Mouse (Mus musculus) kidney, embryonic 16.5 days (tissue): ENCODE measurements at regions not wholly inside any gene's neighbourhood (a gene's known extent, or its start where the extent isn't known, plus 50 kb on each side); places are given as distances from the start of the nearest gene placed in this dataset.

Source experiments
- ATAC-seq: fragments of 200-750 bp; cut with Nextera tagmentation; 2 replicates; pipeline ENCODE4 v1.8.0; 2017; ENCODE audit warnings: moderate TSS enrichment; ENCODE audit not compliant: low FRiP score, low TSS enrichment
- H3K27ac ChIP-seq: fragments of 300-500 bp; sonication (generic); 2 replicates; pipeline ENCODE4 v1.5.1; 2014; ENCODE audit warnings: low read length
- H3K27me3 ChIP-seq: fragments of 300-500 bp; sonication (generic); 2 replicates; pipeline ENCODE4 v1.6.1; 2014; ENCODE audit warnings: low read length, control low read depth, mixed read lengths; ENCODE audit not compliant: insufficient read depth
- H3K36me3 ChIP-seq: fragments of 300-500 bp; sonication (generic); 2 replicates; pipeline ENCODE4 v1.6.1; 2014; ENCODE audit warnings: low read length, control low read depth, mixed read lengths; ENCODE audit not compliant: insufficient read depth
- H3K4me1 ChIP-seq: fragments of 300-500 bp; sonication (generic); 2 replicates; pipeline ENCODE4 v1.6.1; 2014; ENCODE audit warnings: low read length, control low read depth, mixed read lengths; ENCODE audit not compliant: insufficient read depth
- H3K4me2 ChIP-seq: fragments of 300-500 bp; sonication (generic); replicated peaks from 2 replicates; pipeline ENCODE4 v1.6.1; 2014; ENCODE audit warnings: low read depth, low read length
- H3K4me3 ChIP-seq: fragments of 300-500 bp; sonication (generic); 2 replicates; pipeline ENCODE4 v1.5.1; 2014; ENCODE audit warnings: mild to moderate bottlenecking, low read length
- H3K9ac ChIP-seq: fragments of 300-500 bp; sonication (generic); replicated peaks from 2 replicates; pipeline ENCODE4 v1.6.1; 2014; ENCODE audit warnings: low read length
- H3K9me3 ChIP-seq: fragments of 300-500 bp; sonication (generic); 2 replicates; pipeline ENCODE4 v1.6.1; 2016; ENCODE audit warnings: low read length, control low read depth
- WGBS: fragments of 180-500 bp; shearing (Covaris S2); extraction: QIAGEN DNeasy Blood & Tissue Kit; methylation state at CpG from one replicate; pipeline ENCODE4 v1.1.7; 2014; 5-methylcytosine and 5-hydroxymethylcytosine counted together

GRCm38 (mm10) chrX:158236206-158236605, 193.1 kb upstream of the Cnksr2 start:
- H3K27ac ChIP-seq, result no peak overlapping the region
- WGBS, result 37% methylated on average over 5 of the region's 5 CpGs
- no peak overlapping the region for H3K9ac ChIP-seq
- no peak for ATAC-seq
- no peaks in the 10 kb centered on the region for H3K9me3 ChIP-seq
- H3K4me2 ChIP-seq, result no peak overlapping the region
- no peaks in the 10 kb centered on the region for H3K36me3 ChIP-seq
- H3K27me3 ChIP-seq, result no peaks in the 10 kb centered on the region
- H3K4me3 ChIP-seq, result no peak overlapping the region
- H3K4me1 ChIP-seq, result no peaks in the 10 kb centered on the region

GRCm38 (mm10) chrX:158209167-158209566, 166.1 kb upstream of the Cnksr2 start:
- no peaks in the 10 kb centered on the region for H3K9me3 ChIP-seq
- H3K4me1 ChIP-seq, result no peaks in the 10 kb centered on the region
- no peak overlapping the region for H3K4me2 ChIP-seq
- no peak overlapping the region for H3K27ac ChIP-seq
- WGBS, result 62% methylated on average over 2 of the region's 2 CpGs
- no peaks in the 10 kb centered on the region for H3K36me3 ChIP-seq
- no peak overlapping the region for H3K9ac ChIP-seq
- H3K4me3 ChIP-seq, result no peak overlapping the region
- no peak for ATAC-seq
- H3K27me3 ChIP-seq, result no peaks in the 10 kb centered on the region

- no peak overlapping the region for H3K27ac ChIP-seq
- H3K9ac ChIP-seq, result no peak overlapping the region
- no peak overlapping the region for H3K4me3 ChIP-seq
- no peaks in the 10 kb centered on the region for H3K27me3 ChIP-seq
- ATAC-seq, result no peak
- no peaks in the 10 kb centered on the region for H3K36me3 ChIP-seq
- no peak overlapping the region for H3K4me2 ChIP-seq
- WGBS, result 79% methylated on average over 1 of the region's 1 CpGs
- H3K4me1 ChIP-seq, result no peaks in the 10 kb centered on the region
- no peaks in the 10 kb centered on the region for H3K9me3 ChIP-seq
These were observed 152.4 kb upstream of the Cnksr2 start for GRCm38 (mm10) chrX:158195536-158195935.

GRCm38 (mm10) chrX:158181486-158181885, 138.4 kb upstream of the Cnksr2 start:
- H3K4me2 ChIP-seq, result no peak overlapping the region
- H3K36me3 ChIP-seq, result no peaks in the 10 kb centered on the region
- no peak overlapping the region for H3K4me3 ChIP-seq
- H3K4me1 ChIP-seq, result no peaks in the 10 kb centered on the region
- no peak overlapping the region for H3K27ac ChIP-seq
- peak; percentile 35; the same call in 1 of the 2 replicates for ATAC-seq
- H3K27me3 ChIP-seq, result no peaks in the 10 kb centered on the region
- no peak overlapping the region for H3K9ac ChIP-seq
- H3K9me3 ChIP-seq, result no peaks in the 10 kb centered on the region
- WGBS, result 53% methylated on average over 4 of the region's 4 CpGs

- no peaks in the 10 kb centered on the region for H3K27me3 ChIP-seq
- no peak overlapping the region for H3K4me2 ChIP-seq
- no peak for ATAC-seq
- no peaks in the 10 kb centered on the region for H3K36me3 ChIP-seq
- no peak overlapping the region for H3K27ac ChIP-seq
- no peak overlapping the region for H3K4me3 ChIP-seq
- no peaks in the 10 kb centered on the region for H3K4me1 ChIP-seq
- H3K9ac ChIP-seq, result no peak overlapping the region
- H3K9me3 ChIP-seq, result no peaks in the 10 kb centered on the region
- WGBS, result 50% methylated on average over 1 of the region's 1 CpGs
These were observed 137.3 kb upstream of the Cnksr2 start for GRCm38 (mm10) chrX:158180356-158180755.

GRCm38 (mm10) chrX:158135870-158136557, 92.9 kb upstream of the Cnksr2 start:
- no peaks in the 10 kb centered on the region for H3K36me3 ChIP-seq
- no peak overlapping the region for H3K9ac ChIP-seq
- H3K27ac ChIP-seq, result no peak overlapping the region
- H3K4me2 ChIP-seq, result no peak overlapping the region
- no peaks in the 10 kb centered on the region for H3K4me1 ChIP-seq
- H3K9me3 ChIP-seq, result no peaks in the 10 kb centered on the region
- ATAC-seq, result peak; percentile 74; the same call in 1 of the 2 replicates
- 49% methylated on average over 3 of the region's 3 CpGs for WGBS
- H3K4me3 ChIP-seq, result no peak overlapping the region
- H3K27me3 ChIP-seq, result no peaks in the 10 kb centered on the region

GRCm38 (mm10) chrX:158133526-158133925, 90.4 kb upstream of the Cnksr2 start:
- no peak for ATAC-seq
- 69% methylated on average over 2 of the region's 2 CpGs for WGBS

More at GRCm38 (mm10) chrX:158133526-158133925, 90.4 kb upstream of the Cnksr2 start:
- Histone ChIP-seq H3K9me3 (no peaks in the 10 kb centered on the region), H3K4me1 (no peaks in the 10 kb centered on the region), H3K4me2 (no peak overlapping the region), H3K36me3 (no peaks in the 10 kb centered on the region), H3K27ac (no peak overlapping the region), H3K4me3 (no peak overlapping the region), H3K27me3 (no peaks in the 10 kb centered on the region), H3K9ac (no peak overlapping the region)
